Mouse (Mus musculus): Measurements from ENCODE around the gene Ms4a1. TPM values are rescaled to one million over a fixed set of nuclear protein-coding genes. Genes with fewer than 3 reads are reported as not detected.
A peak's percentile ranks its signal among the peaks of the same experiment; 100 is the strongest.

Gene Ms4a1
- polyA plus RNA-seq, 2 experiments = not detected

DNA sequence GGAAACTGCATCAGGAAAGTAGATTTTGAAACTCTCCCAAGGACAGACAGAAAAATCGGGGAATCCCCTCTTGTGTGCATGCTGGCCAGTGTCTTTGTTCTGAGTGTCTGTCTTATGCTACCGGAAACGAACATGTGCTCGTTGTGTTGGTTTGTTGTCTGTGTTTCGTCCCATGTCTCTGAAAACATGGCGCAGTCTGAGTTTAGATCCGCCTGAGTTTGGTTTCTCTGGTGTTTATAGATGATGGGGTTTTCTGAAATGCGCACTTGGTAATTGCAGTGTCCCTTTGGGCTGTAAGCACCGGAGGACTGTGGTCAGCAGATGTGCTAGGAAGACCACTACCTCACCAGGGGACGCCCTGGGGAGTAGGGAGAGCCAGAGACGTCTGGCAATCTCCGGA lies 26.9 kb upstream of the Ms4a1 start:
- WGBS (ENCODE audit: insufficient replicate concordance) = 6% methylated on average over 12 of the region's 12 CpGs
- Histone ChIP-seq H3K4me1 (replicated peaks; ENCODE audit: control insufficient read depth in 2 of 2, insufficient read depth in 2 of 2, low read length in 1 of 2) (0 out of 4 replicates have a peak, but pooled peaks cover 0 to 4% of the 10 kb centered on the region in 2 experiments), H3K27ac (no peak overlapping the region), H3K27me3 (ENCODE audit: control insufficient read depth, insufficient read depth, low read length) (no peaks in the 10 kb centered on the region), H3K9me3 (ENCODE audit: control insufficient read depth, low read length) (no peaks in the 10 kb centered on the region), H3K4me2 (ENCODE audit: low read depth) (peak overlapping the region; percentile 54), H3K9ac (replicated peaks) (no peak overlapping the region; the same call in 1 of the 2 replicates), H3K4me3 (ENCODE audit: insufficient read depth in 1 of 2, low read depth in 2 of 2, low read length in 2 of 2) (peak overlapping the region; percentile 35 to 64), H3K36me3 (replicated peaks; ENCODE audit: control insufficient read depth, insufficient read depth, low read depth) (no peaks in the 10 kb centered on the region)
- DNase-seq (ENCODE audit: low read depth in 3 of 3, low spot score in 3 of 3) = no peak
- TF ChIP-seq EP300 (IDR thresholded peaks at IDR 0.05; ENCODE audit: low read depth) = no peak
- TF ChIP-seq CTCF (IDR thresholded peaks at IDR 0.05; ENCODE audit: low read depth) = no peak
- ATAC-seq (ENCODE audit: insufficient read depth) = no peak

- Histone ChIP-seq H3K4me2 (ENCODE audit: low read depth) (no peak within 1 kb of the TSS), H3K27ac (no peak within 1 kb of the TSS), H3K27me3 (ENCODE audit: control insufficient read depth, insufficient read depth, low read length) (no peaks in the 10 kb centered on the region), H3K9ac (replicated peaks) (no peak within 1 kb of the TSS), H3K4me3 (ENCODE audit: insufficient read depth in 1 of 2, low read depth in 2 of 2, low read length in 2 of 2) (no peak within 1 kb of the TSS), H3K36me3 (replicated peaks; ENCODE audit: control insufficient read depth, insufficient read depth, low read depth) (no peaks in the 10 kb centered on the region), H3K9me3 (ENCODE audit: control insufficient read depth, low read length) (no peaks in the 10 kb centered on the region), H3K4me1 (replicated peaks; ENCODE audit: control insufficient read depth in 2 of 2, insufficient read depth in 2 of 2, low read length in 1 of 2) (no peaks in the 10 kb centered on the region)
- no peak for TF ChIP-seq CTCF (IDR thresholded peaks at IDR 0.05; ENCODE audit: low read depth)
- TF ChIP-seq EP300 (IDR thresholded peaks at IDR 0.05; ENCODE audit: low read depth) = no peak
- no peak for DNase-seq (ENCODE audit: low read depth in 3 of 3, low spot score in 3 of 3)
- WGBS (ENCODE audit: insufficient replicate concordance) = 55% methylated on average over 2 of the region's 2 CpGs
- ATAC-seq (ENCODE audit: insufficient read depth) = no peak
Measured at GRCm38 (mm10) chr19:11283773-11284172, 17.7 kb upstream of the Ms4a1 start, which contains the start of gene Ms4a5. Gene Ms4a5 (minus strand): TSS chr19:11283873.

- H3K9ac ChIP-seq (replicated peaks) = no peak overlapping the region
- no peaks in the 10 kb centered on the region for H3K9me3 ChIP-seq (ENCODE audit: control insufficient read depth, low read length)
- WGBS (ENCODE audit: insufficient replicate concordance) = 69% methylated on average over 3 of the region's 3 CpGs
- H3K27me3 ChIP-seq (ENCODE audit: control insufficient read depth, insufficient read depth, low read length) = no peaks in the 10 kb centered on the region
- DNase-seq (ENCODE audit: low read depth in 3 of 3, low spot score in 3 of 3) (no peak), ATAC-seq (ENCODE audit: insufficient read depth) (no peak)
- no peaks in the 10 kb centered on the region for H3K4me1 ChIP-seq (replicated peaks; ENCODE audit: control insufficient read depth in 2 of 2, insufficient read depth in 2 of 2, low read length in 1 of 2)
- no peak overlapping the region for H3K4me3 ChIP-seq (ENCODE audit: insufficient read depth in 1 of 2, low read depth in 2 of 2, low read length in 2 of 2)
- H3K4me2 ChIP-seq (ENCODE audit: low read depth) = no peak overlapping the region
- TF ChIP-seq EP300 (IDR thresholded peaks at IDR 0.05; ENCODE audit: low read depth) (no peak), CTCF (IDR thresholded peaks at IDR 0.05; ENCODE audit: low read depth) (no peak)
- H3K36me3 ChIP-seq (replicated peaks; ENCODE audit: control insufficient read depth, insufficient read depth, low read depth) = no peaks in the 10 kb centered on the region
- no peak overlapping the region for H3K27ac ChIP-seq
Measured at GRCm38 (mm10) chr19:11280223-11280622, 14.2 kb upstream of the Ms4a1 start.

DNA sequence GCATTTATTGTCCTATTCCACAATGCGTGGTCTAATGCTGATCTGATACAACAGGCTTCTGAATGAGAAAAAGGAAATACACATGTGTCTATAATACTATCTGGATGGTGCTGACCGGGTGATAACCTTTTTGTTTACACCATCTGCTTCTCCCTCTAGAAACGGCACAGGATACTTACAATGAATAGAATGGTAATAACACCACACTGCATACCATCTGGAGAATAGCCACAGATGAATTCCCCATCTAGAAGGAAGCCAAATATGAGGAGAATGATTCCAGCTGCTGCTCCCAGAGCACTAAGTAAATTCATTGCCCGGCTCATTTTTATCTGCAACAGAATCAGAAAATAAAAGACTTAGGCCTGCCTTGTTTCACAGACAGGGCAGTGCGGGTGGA lies 10.4 kb upstream of the Ms4a1 start:
- 54% methylated on average over 5 of the region's 5 CpGs for WGBS (ENCODE audit: insufficient replicate concordance)
- TF ChIP-seq CTCF (IDR thresholded peaks at IDR 0.05; ENCODE audit: low read depth) (no peak), EP300 (IDR thresholded peaks at IDR 0.05; ENCODE audit: low read depth) (no peak)
- H3K27ac ChIP-seq = no peak overlapping the region
- no peak overlapping the region for H3K4me2 ChIP-seq (ENCODE audit: low read depth)
- H3K9ac ChIP-seq (replicated peaks) = no peak overlapping the region
- H3K4me3 ChIP-seq (ENCODE audit: insufficient read depth in 1 of 2, low read depth in 2 of 2, low read length in 2 of 2) = no peak overlapping the region
- no peaks in the 10 kb centered on the region for H3K36me3 ChIP-seq (replicated peaks; ENCODE audit: control insufficient read depth, insufficient read depth, low read depth)
- H3K4me1 ChIP-seq (replicated peaks; ENCODE audit: control insufficient read depth in 2 of 2, insufficient read depth in 2 of 2, low read length in 1 of 2) = no peaks in the 10 kb centered on the region
- DNase-seq (ENCODE audit: low read depth in 3 of 3, low spot score in 3 of 3) (no peak), ATAC-seq (ENCODE audit: insufficient read depth) (no peak)
- no peaks in the 10 kb centered on the region for H3K27me3 ChIP-seq (ENCODE audit: control insufficient read depth, insufficient read depth, low read length)
- H3K9me3 ChIP-seq (ENCODE audit: control insufficient read depth, low read length) = no peaks in the 10 kb centered on the region

DNA sequence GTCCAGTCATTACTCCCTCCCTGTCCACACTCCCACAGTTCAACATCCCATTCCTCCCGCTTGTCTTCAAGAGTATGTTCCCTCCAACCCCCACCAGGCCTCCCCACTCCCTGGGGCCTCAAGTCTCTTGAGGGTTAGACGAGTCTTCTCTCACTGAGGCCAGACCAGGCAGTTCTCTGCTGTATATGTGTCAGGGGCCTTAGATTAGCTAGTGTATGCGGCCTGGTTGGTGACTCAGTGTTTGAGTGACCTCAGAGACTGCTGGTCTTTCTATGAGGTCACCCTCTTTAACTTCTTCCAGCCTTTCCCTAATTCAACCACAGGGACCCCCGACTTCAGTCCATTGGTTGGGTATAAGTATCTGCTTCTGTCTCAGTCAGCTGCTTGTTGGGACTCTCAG lies 915 bp upstream of the Ms4a1 start:
- H3K27ac ChIP-seq = no peak overlapping the region

More for the DNA sequence above, 915 bp upstream of the Ms4a1 start:
- Histone ChIP-seq H3K4me2 (ENCODE audit: low read depth) (no peak overlapping the region), H3K36me3 (replicated peaks; ENCODE audit: control insufficient read depth, insufficient read depth, low read depth) (no peaks in the 10 kb centered on the region), H3K9me3 (ENCODE audit: control insufficient read depth, low read length) (no peaks in the 10 kb centered on the region), H3K4me3 (ENCODE audit: insufficient read depth in 1 of 2, low read depth in 2 of 2, low read length in 2 of 2) (no peak overlapping the region), H3K9ac (replicated peaks) (no peak overlapping the region), H3K4me1 (replicated peaks; ENCODE audit: control insufficient read depth in 2 of 2, insufficient read depth in 2 of 2, low read length in 1 of 2) (no peaks in the 10 kb centered on the region), H3K27me3 (ENCODE audit: control insufficient read depth, insufficient read depth, low read length) (no peaks in the 10 kb centered on the region)
- ATAC-seq (ENCODE audit: insufficient read depth) = no peak
- DNase-seq (ENCODE audit: low read depth in 3 of 3, low spot score in 3 of 3) = no peak
- WGBS (ENCODE audit: insufficient replicate concordance) = 55% methylated on average over 4 of the region's 4 CpGs
- TF ChIP-seq EP300 (IDR thresholded peaks at IDR 0.05; ENCODE audit: low read depth) = no peak
- TF ChIP-seq CTCF (IDR thresholded peaks at IDR 0.05; ENCODE audit: low read depth) = no peak
